Mouse (Mus musculus) embryonic facial prominence, embryonic 13.5 days (tissue): Measurements from ENCODE around the gene Nt5e. TPM values are rescaled to one million over a fixed set of nuclear protein-coding genes. Genes with fewer than 3 reads are reported as not detected.

Source experiments
- ATAC-seq: fragments of 200-750 bp; cut with Nextera tagmentation; 2 replicates; pipeline ENCODE4 v1.8.0; 2017; ENCODE audit warnings: low read depth; ENCODE audit not compliant: insufficient number of reproducible peaks, insufficient read depth, low FRiP score, low TSS enrichment
- H3K27ac ChIP-seq: fragments of 300-500 bp; sonication (generic); 2 replicates; pipeline ENCODE4 v1.5.1; 2015; ENCODE audit warnings: moderate library complexity, mild to moderate bottlenecking, inconsistent platforms
- H3K27me3 ChIP-seq: fragments of 300-500 bp; sonication (generic); 2 replicates; pipeline ENCODE4 v1.6.1; 2015; ENCODE audit warnings: mild to moderate bottlenecking, inconsistent platforms
- H3K36me3 ChIP-seq: fragments of 300-500 bp; sonication (generic); 2 replicates; pipeline ENCODE4 v1.6.1; 2015; ENCODE audit warnings: mild to moderate bottlenecking, inconsistent platforms
- H3K4me1 ChIP-seq: fragments of 300-500 bp; sonication (generic); 2 replicates; pipeline ENCODE4 v1.6.1; 2015; ENCODE audit warnings: inconsistent platforms
- H3K4me2 ChIP-seq: fragments of 300-500 bp; sonication (generic); 2 replicates; pipeline ENCODE4 v1.6.1; 2015; ENCODE audit warnings: moderate library complexity, mild to moderate bottlenecking, inconsistent platforms
- H3K4me3 ChIP-seq: fragments of 300-500 bp; sonication (generic); 2 replicates; pipeline ENCODE4 v1.5.1; 2015; ENCODE audit warnings: mild to moderate bottlenecking, inconsistent platforms
- H3K9ac ChIP-seq: fragments of 300-500 bp; sonication (generic); 2 replicates; pipeline ENCODE4 v1.6.1; 2015; ENCODE audit warnings: mild to moderate bottlenecking, inconsistent platforms
- H3K9me3 ChIP-seq: fragments of 300-500 bp; sonication (generic); 2 replicates; pipeline ENCODE4 v1.6.1; 2016; ENCODE audit warnings: inconsistent platforms
- WGBS: fragments of 180-500 bp; shearing (Covaris S2); methylation state at CpG from one replicate; pipeline ENCODE4 v1.1.7; 2015; ENCODE audit warnings: mixed read lengths; 5-methylcytosine and 5-hydroxymethylcytosine counted together
- polyA plus RNA-seq: library from polyadenylated mRNA; unstranded; fragments of >200 nt; fragmentation: Nextera tagmentation; extraction: Ambion mirVana; gene quantifications from 2 replicates; pipeline ENCODE4 v1.2.1, GENCODE M21; 2015

The Nt5e gene
- polyA plus RNA-seq, 1 experiment from 2014 or later = 6.7 TPM

GRCm38 (mm10) chr9:88348623-88349022 is 21.6 kb downstream of the Nt5e start:
- H3K9me3 ChIP-seq = no peaks in the 10 kb centered on the region
- H3K36me3 ChIP-seq = no peaks in the 10 kb centered on the region
- no peak for ATAC-seq
- no peak overlapping the region for H3K9ac ChIP-seq
- 0 out of 2 replicates have a peak, but pooled peaks cover 3% of the 10 kb centered on the region for H3K27me3 ChIP-seq
- WGBS = 80% methylated on average over 6 of the region's 6 CpGs
- no peak overlapping the region for H3K4me3 ChIP-seq
- peaks cover 19% of the 10 kb centered on the region for H3K4me1 ChIP-seq
- no peak overlapping the region for H3K4me2 ChIP-seq
- H3K27ac ChIP-seq = no peak overlapping the region

- H3K4me2 ChIP-seq = no peak overlapping the region
- H3K27me3 ChIP-seq = 0 out of 2 replicates have a peak, but pooled peaks cover 3% of the 10 kb centered on the region
- no peak overlapping the region for H3K4me3 ChIP-seq
- H3K9ac ChIP-seq = no peak overlapping the region
- H3K36me3 ChIP-seq = no peaks in the 10 kb centered on the region
- peaks cover 19% of the 10 kb centered on the region for H3K4me1 ChIP-seq
- no peaks in the 10 kb centered on the region for H3K9me3 ChIP-seq
- 54% methylated on average over 1 of the region's 1 CpGs for WGBS
- ATAC-seq = no peak
- no peak overlapping the region for H3K27ac ChIP-seq
These were observed 23.3 kb downstream of the Nt5e start for GRCm38 (mm10) chr9:88350317-88350716.

GRCm38 (mm10) chr9:88351163-88351562 is 24.2 kb downstream of the Nt5e start:
- Histone ChIP-seq H3K27ac (no peak overlapping the region), H3K36me3 (no peaks in the 10 kb centered on the region), H3K9me3 (no peaks in the 10 kb centered on the region), H3K4me2 (no peak overlapping the region), H3K4me3 (no peak overlapping the region), H3K4me1 (peaks cover 19% of the 10 kb centered on the region), H3K9ac (no peak overlapping the region), H3K27me3 (0 out of 2 replicates have a peak, but pooled peaks cover 3% of the 10 kb centered on the region)
- WGBS = 49% methylated on average over 3 of the region's 3 CpGs
- no peak for ATAC-seq

GRCm38 (mm10) chr9:88352741-88353140 is 25.7 kb downstream of the Nt5e start:
- Histone ChIP-seq H3K27ac (peak overlapping the region; percentile 22; the same call in 1 of the 2 replicates), H3K9ac (no peak overlapping the region)

GRCm38 (mm10) chr9:88353459-88353858 is 26.5 kb downstream of the Nt5e start:
- H3K27ac ChIP-seq = no peak overlapping the region
- H3K4me3 ChIP-seq = no peak overlapping the region
- 0 out of 2 replicates have a peak, but pooled peaks cover 3% of the 10 kb centered on the region for H3K27me3 ChIP-seq
- WGBS = 89% methylated on average over 7 of the region's 7 CpGs
- ATAC-seq = no peak
- H3K4me1 ChIP-seq = peaks cover 19% of the 10 kb centered on the region
- H3K36me3 ChIP-seq = no peaks in the 10 kb centered on the region
- H3K4me2 ChIP-seq = no peak overlapping the region
- no peaks in the 10 kb centered on the region for H3K9me3 ChIP-seq
- H3K9ac ChIP-seq = no peak overlapping the region

More at GRCm38 (mm10) chr9:88352741-88353140, 25.7 kb downstream of the Nt5e start:
- Histone ChIP-seq H3K9me3 (no peaks in the 10 kb centered on the region), H3K27me3 (0 out of 2 replicates have a peak, but pooled peaks cover 3% of the 10 kb centered on the region), H3K36me3 (no peaks in the 10 kb centered on the region), H3K4me2 (no peak overlapping the region), H3K4me1 (peaks cover 19% of the 10 kb centered on the region), H3K4me3 (no peak overlapping the region)
- WGBS = 48% methylated on average over 6 of the region's 6 CpGs
- 0 out of 2 replicates have a peak, but pooled peaks have one; percentile 22 for ATAC-seq

GRCm38 (mm10) chr9:88357173-88357572 is 30.2 kb downstream of the Nt5e start:
- ATAC-seq = no peak

GRCm38 (mm10) chr9:88359140-88359539 is 32.1 kb downstream of the Nt5e start:
- Histone ChIP-seq H3K27ac (no peak overlapping the region), H3K4me2 (no peak overlapping the region), H3K9ac (no peak overlapping the region), H3K27me3 (no peaks in the 10 kb centered on the region), H3K4me3 (no peak overlapping the region), H3K9me3 (no peaks in the 10 kb centered on the region), H3K4me1 (no peaks in the 10 kb centered on the region; the same call in 1 of the 2 replicates), H3K36me3 (no peaks in the 10 kb centered on the region)
- WGBS = 87% methylated on average over 2 of the region's 2 CpGs
- ATAC-seq = no peak

More at GRCm38 (mm10) chr9:88357173-88357572, 30.2 kb downstream of the Nt5e start:
- Histone ChIP-seq H3K9me3 (no peaks in the 10 kb centered on the region), H3K4me1 (peaks cover 13% of the 10 kb centered on the region), H3K9ac (no peak overlapping the region), H3K27ac (no peak overlapping the region), H3K4me2 (no peak overlapping the region), H3K36me3 (no peaks in the 10 kb centered on the region), H3K27me3 (no peaks in the 10 kb centered on the region), H3K4me3 (no peak overlapping the region)
- WGBS = 67% methylated on average over 3 of the region's 3 CpGs

GRCm38 (mm10) chr9:88361211-88361909 is 34.4 kb downstream of the Nt5e start:
- Histone ChIP-seq H3K4me2 (no peak overlapping the region), H3K9ac (no peak overlapping the region), H3K4me1 (no peaks in the 10 kb centered on the region; the same call in 1 of the 2 replicates), H3K4me3 (no peak overlapping the region), H3K36me3 (0 out of 2 replicates have a peak, but pooled peaks cover 4% of the 10 kb centered on the region), H3K9me3 (no peaks in the 10 kb centered on the region), H3K27me3 (no peaks in the 10 kb centered on the region), H3K27ac (0 out of 2 replicates have a peak overlapping the region, but pooled peaks have one; percentile 11)
- no peak for ATAC-seq
- WGBS = 78% methylated on average over 14 of the region's 14 CpGs

GRCm38 (mm10) chr9:88362055-88362850 is 35.3 kb downstream of the Nt5e start:
- ATAC-seq = no peak
- 23% methylated on average over 5 of the region's 5 CpGs for WGBS
- no peak overlapping the region for H3K4me2 ChIP-seq
- H3K36me3 ChIP-seq = 0 out of 2 replicates have a peak, but pooled peaks cover 4% of the 10 kb centered on the region
- no peak overlapping the region for H3K9ac ChIP-seq
- no peaks in the 10 kb centered on the region; the same call in 1 of the 2 replicates for H3K4me1 ChIP-seq
- no peaks in the 10 kb centered on the region for H3K27me3 ChIP-seq
- no peak overlapping the region for H3K4me3 ChIP-seq
- H3K27ac ChIP-seq = no peak overlapping the region; the same call in 1 of the 2 replicates
- no peaks in the 10 kb centered on the region for H3K9me3 ChIP-seq

GRCm38 (mm10) chr9:88363102-88363501 is 36.1 kb downstream of the Nt5e start:
- Histone ChIP-seq H3K9me3 (no peaks in the 10 kb centered on the region), H3K4me1 (no peaks in the 10 kb centered on the region; the same call in 1 of the 2 replicates), H3K27ac (no peak overlapping the region), H3K4me3 (no peak overlapping the region), H3K9ac (no peak overlapping the region), H3K36me3 (0 out of 2 replicates have a peak, but pooled peaks cover 4% of the 10 kb centered on the region), H3K4me2 (no peak overlapping the region), H3K27me3 (no peaks in the 10 kb centered on the region)
- ATAC-seq = no peak
- WGBS = 88% methylated on average over 3 of the region's 3 CpGs

- Histone ChIP-seq H3K9ac (no peak overlapping the region), H3K4me1 (no peaks in the 10 kb centered on the region; the same call in 1 of the 2 replicates), H3K27me3 (no peaks in the 10 kb centered on the region), H3K4me3 (no peak overlapping the region), H3K9me3 (no peaks in the 10 kb centered on the region), H3K4me2 (no peak overlapping the region), H3K36me3 (0 out of 2 replicates have a peak, but pooled peaks cover 4% of the 10 kb centered on the region), H3K27ac (no peak overlapping the region)
- 84% methylated on average over 4 of the region's 4 CpGs for WGBS
- no peak for ATAC-seq
These were observed 39.3 kb downstream of the Nt5e start for GRCm38 (mm10) chr9:88366308-88366707.
